In genomic region chr4:100355566-100355965, GRCm38 (mm10) we compare ENCODE assay signal across 10 mouse cellular contexts.
DNase-seq lines count a peak whose midpoint lies in the region; ATAC-seq lines count a peak whose summit lies in the region.
"Had no signal": no experiment of that assay in that cellular context is flagged by ENCODE, and none has a peak within 500 bp of the region (broad histone marks: within the 10 kb centered on the region; RNA-seq: fewer than 3 reads in every experiment).

No protein-coding gene starts in this region.

- no peaks in the 10 kb centered on the region for H3K36me3 ChIP-seq in lung, embryonic 16.5 days (ENCODE audit: control insufficient read depth, insufficient read depth, low read length)
- H3K36me3 ChIP-seq: liver, embryonic 15.5 days had no signal

- H3K4me2 ChIP-seq in lung, embryonic 16.5 days (ENCODE audit: low read depth, low read length): no peak overlapping the region
- H3K4me2 ChIP-seq: liver, embryonic 15.5 days had no signal

- H3K4me1 ChIP-seq in lung, embryonic 16.5 days (replicated peaks; ENCODE audit: control insufficient read depth, insufficient read depth, low read length): no peaks in the 10 kb centered on the region; the same call in 1 of the 2 replicates
- H3K4me1 ChIP-seq: liver, embryonic 15.5 days had no signal

- peak; percentile 39; the same call in 1 of the 2 replicates for ATAC-seq in lung, embryonic 16.5 days (ENCODE audit: low read depth)
- ATAC-seq in frontal cortex, adult (ENCODE audit: low TSS enrichment): no peak

- DNase-seq in heart, adult 11 months: peak; percentile 92
- DNase-seq in heart, postnatal 25 days (ENCODE audit: low spot score): no peak
- no peak for DNase-seq in lung, postnatal 4 days
- peak; percentile 46 for DNase-seq in adipocyte (ENCODE audit: low spot score)
- peak; percentile 19 for DNase-seq in forelimb bud, embryonic 11.5 days (ENCODE audit: low read depth, low spot score)
- DNase-seq in kidney, adult 8-10 months: no peak
- DNase-seq: midbrain, embryonic 14.5 days had no signal

- intact Hi-C loops in heart, postnatal 25 days (cut with DNase I): no loop called here

- H3K9ac ChIP-seq in lung, embryonic 16.5 days (ENCODE audit: low read length): no peak overlapping the region
- H3K9ac ChIP-seq: liver, embryonic 15.5 days had no signal

- peak overlapping the region; percentile 19; the same call in 1 of the 2 replicates for H3K27ac ChIP-seq in lung, embryonic 16.5 days (ENCODE audit: low read length)
- H3K27ac ChIP-seq: liver, embryonic 15.5 days had no signal

- no peaks in the 10 kb centered on the region for H3K9me3 ChIP-seq in lung, embryonic 16.5 days (ENCODE audit: control insufficient read depth, low read length)
- H3K9me3 ChIP-seq: liver, embryonic 15.5 days had no signal

- H3K4me3 ChIP-seq in lung, embryonic 16.5 days (ENCODE audit: low read length): no peak overlapping the region
- H3K4me3 ChIP-seq: liver, embryonic 15.5 days had no signal

- WGBS in lung, embryonic 16.5 days: 55% methylated on average over 5 of the region's 5 CpGs

- H3K27me3 ChIP-seq in lung, embryonic 16.5 days (ENCODE audit: control insufficient read depth, insufficient read depth, low read depth, low read length): no peaks in the 10 kb centered on the region
- H3K27me3 ChIP-seq: liver, embryonic 15.5 days had no signal

Comparison
In these comparisons a context has a peak if more than half of its experiments do, and no peak if none do; other contexts are left out.
1. DNase-seq: peak in heart, adult 11 months (single experiment), adipocyte (single experiment) and forelimb bud, embryonic 11.5 days (single experiment); none in heart, postnatal 25 days (single experiment), lung, postnatal 4 days (0 of 2) and kidney, adult 8-10 months (0 of 2).